Mouse (Mus musculus) heart, embryonic 11.5 days (tissue): ENCODE measurements around the gene Cenpm. TPM values are rescaled to one million over a fixed set of nuclear protein-coding genes. Genes with fewer than 3 reads are reported as not detected.

Experiments used
- ATAC-seq: fragments of 200-750 bp; cut with Nextera tagmentation; replicated peaks from 2 replicates; pipeline ENCODE4 v1.8.0; 2017; ENCODE audit warnings: moderate library complexity; ENCODE audit not compliant: insufficient number of reproducible peaks, low FRiP score, low TSS enrichment
- H3K27ac ChIP-seq: fragments of 300-500 bp; sonication (generic); 2 replicates; pipeline ENCODE4 v1.5.1; 2014; ENCODE audit warnings: mild to moderate bottlenecking, low read depth, low read length
- H3K27me3 ChIP-seq: fragments of 300-500 bp; sonication (generic); 2 replicates; pipeline ENCODE4 v1.6.1; 2014; ENCODE audit warnings: mild to moderate bottlenecking, low read length, mixed read lengths; ENCODE audit not compliant: control insufficient read depth, insufficient read depth
- H3K36me3 ChIP-seq: fragments of 300-500 bp; sonication (generic); 2 replicates; pipeline ENCODE4 v1.6.1; 2014; ENCODE audit warnings: mild to moderate bottlenecking, low read length, moderate library complexity, mixed read lengths; ENCODE audit not compliant: control insufficient read depth, insufficient read depth
- H3K4me1 ChIP-seq: fragments of 300-500 bp; sonication (generic); 2 replicates; pipeline ENCODE4 v1.6.1; 2014; ENCODE audit warnings: low read length; ENCODE audit not compliant: control insufficient read depth, insufficient read depth
- H3K4me2 ChIP-seq: fragments of 300-500 bp; sonication (generic); 2 replicates; pipeline ENCODE4 v1.6.1; 2014; ENCODE audit warnings: mild to moderate bottlenecking, moderate library complexity
- H3K4me3 ChIP-seq: fragments of 300-500 bp; sonication (generic); 2 replicates; pipeline ENCODE4 v1.5.1; 2014; ENCODE audit warnings: low read depth, low read length
- H3K9ac ChIP-seq: fragments of 300-500 bp; sonication (generic); 2 replicates; pipeline ENCODE4 v1.6.1; 2014; ENCODE audit warnings: mild to moderate bottlenecking, low read depth, low read length, moderate library complexity
- H3K9me3 ChIP-seq: fragments of 300-500 bp; sonication (generic); replicated peaks from 2 replicates; pipeline ENCODE4 v1.6.1; 2016; ENCODE audit warnings: low read length; ENCODE audit not compliant: control insufficient read depth
- WGBS: fragments of 180-500 bp; shearing (Covaris S2); extraction: QIAGEN DNeasy Blood & Tissue Kit; methylation state at CpG from one replicate; pipeline ENCODE4 v1.1.7; 2014; ENCODE audit not compliant: insufficient replicate concordance; 5-methylcytosine and 5-hydroxymethylcytosine counted together
- polyA plus RNA-seq: library from polyadenylated mRNA; unstranded; fragments of >200 nt; fragmentation: Nextera tagmentation; extraction: Ambion mirVana; gene quantifications from 2 replicates; pipeline ENCODE4 v1.2.1, GENCODE M21; 2014

The Cenpm gene
- polyA plus RNA-seq, 1 experiment from 2014 or later = 67.3 TPM

DNA sequence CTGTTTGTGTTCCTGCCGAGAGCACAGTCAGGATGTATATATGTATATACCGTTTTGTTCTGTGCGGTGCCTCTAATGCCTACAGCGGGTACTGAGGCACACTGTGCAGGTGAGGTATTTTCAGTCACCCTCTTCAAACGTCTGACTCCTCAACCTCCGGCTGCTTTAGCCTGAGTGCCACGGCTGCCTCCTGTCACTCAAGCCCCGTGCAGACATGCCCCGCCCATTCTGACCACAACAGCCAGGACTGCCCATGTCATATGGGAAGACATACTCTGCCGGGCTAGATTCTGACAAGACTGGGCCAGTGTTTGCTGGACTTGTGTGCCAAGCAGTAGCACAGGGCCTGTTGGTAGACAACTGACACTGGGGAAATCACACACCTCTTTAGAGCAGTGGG, 8.9 kb downstream of the Cenpm start:
- Histone ChIP-seq H3K4me2 (no peak overlapping the region), H3K27me3 (peaks cover 2% of the 10 kb centered on the region), H3K4me3 (no peak overlapping the region), H3K9me3 (no peaks in the 10 kb centered on the region), H3K36me3 (0 out of 2 replicates have a peak, but pooled peaks cover 3% of the 10 kb centered on the region), H3K9ac (no peak overlapping the region), H3K27ac (no peak overlapping the region), H3K4me1 (no peaks in the 10 kb centered on the region)
- WGBS = 50% methylated on average over 10 of the region's 10 CpGs
- ATAC-seq = peak; percentile 70

DNA sequence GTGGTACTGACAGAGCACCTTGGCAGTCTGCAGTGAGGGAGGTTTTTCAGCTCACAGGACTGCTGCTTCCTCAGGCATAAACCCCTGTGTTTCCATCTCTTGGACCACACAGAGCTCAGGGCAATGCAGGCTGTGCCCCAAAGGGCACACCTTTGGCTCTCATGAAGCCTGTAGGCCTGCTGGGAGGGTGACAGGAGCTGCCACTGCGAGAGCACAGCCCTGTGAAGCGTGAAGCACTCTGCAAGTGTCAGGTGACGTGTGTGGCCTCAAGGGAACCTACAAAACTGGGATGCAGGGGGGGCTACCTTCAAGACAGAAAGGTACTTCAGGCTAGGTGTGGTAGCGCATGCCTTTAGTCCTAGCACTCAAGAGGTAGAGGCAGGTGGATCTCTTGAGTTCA, 11.9 kb downstream of the Cenpm start:
- Histone ChIP-seq H3K27ac (no peak overlapping the region), H3K4me1 (0 out of 2 replicates have a peak, but pooled peaks cover 8% of the 10 kb centered on the region), H3K4me2 (no peak overlapping the region), H3K4me3 (no peak overlapping the region), H3K36me3 (no peaks in the 10 kb centered on the region), H3K9ac (no peak overlapping the region), H3K27me3 (peaks cover 6% of the 10 kb centered on the region), H3K9me3 (no peaks in the 10 kb centered on the region)
- ATAC-seq = no peak
- 70% methylated on average over 4 of the region's 4 CpGs for WGBS

DNA sequence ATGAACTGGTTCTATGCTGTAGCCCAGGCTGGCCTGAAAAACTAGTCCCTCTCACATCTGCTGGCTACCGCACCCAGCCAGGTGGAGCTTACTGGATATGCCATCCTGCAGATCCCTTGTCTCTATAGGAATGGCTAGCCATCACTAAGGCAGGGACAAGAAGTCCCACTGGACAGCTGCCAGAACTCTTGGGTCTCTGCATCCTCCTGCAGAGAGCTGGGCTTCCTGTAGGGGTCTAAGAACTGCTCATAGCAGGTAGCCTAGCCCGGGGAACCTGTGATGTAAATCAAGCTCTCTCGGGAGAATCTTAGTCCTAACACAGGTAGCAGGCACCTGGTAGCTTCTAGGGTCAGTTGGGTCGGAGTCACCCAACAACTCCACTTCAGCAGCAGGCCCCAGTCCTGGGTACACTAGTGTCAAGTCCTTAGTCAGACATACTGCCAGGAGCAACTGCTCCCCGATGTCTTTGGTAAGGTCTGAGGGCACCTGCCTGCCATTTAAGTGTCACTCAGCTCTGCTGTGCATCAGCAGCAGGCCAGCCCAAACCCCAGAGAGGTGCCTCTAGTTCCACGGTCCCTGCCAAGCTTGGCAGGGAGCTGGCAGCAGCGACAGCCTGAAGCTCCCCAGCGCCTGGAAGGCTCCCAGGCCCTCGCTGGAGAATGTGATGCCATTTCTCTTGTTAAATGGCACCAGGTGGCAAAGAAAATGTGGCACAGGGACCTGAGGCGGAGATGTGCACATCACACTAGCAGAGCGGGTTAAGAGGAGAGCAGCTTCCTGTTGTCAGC, 12.8 kb downstream of the Cenpm start:
- H3K4me1 ChIP-seq = 0 out of 2 replicates have a peak, but pooled peaks cover 8% of the 10 kb centered on the region
- H3K27me3 ChIP-seq = peaks cover 6% of the 10 kb centered on the region
- H3K4me3 ChIP-seq = no peak overlapping the region
- H3K27ac ChIP-seq = no peak overlapping the region
- 72% methylated on average over 11 of the region's 11 CpGs for WGBS
- H3K9ac ChIP-seq = no peak overlapping the region
- H3K9me3 ChIP-seq = no peaks in the 10 kb centered on the region
- no peaks in the 10 kb centered on the region for H3K36me3 ChIP-seq
- no peak overlapping the region for H3K4me2 ChIP-seq
- no peak for ATAC-seq

DNA sequence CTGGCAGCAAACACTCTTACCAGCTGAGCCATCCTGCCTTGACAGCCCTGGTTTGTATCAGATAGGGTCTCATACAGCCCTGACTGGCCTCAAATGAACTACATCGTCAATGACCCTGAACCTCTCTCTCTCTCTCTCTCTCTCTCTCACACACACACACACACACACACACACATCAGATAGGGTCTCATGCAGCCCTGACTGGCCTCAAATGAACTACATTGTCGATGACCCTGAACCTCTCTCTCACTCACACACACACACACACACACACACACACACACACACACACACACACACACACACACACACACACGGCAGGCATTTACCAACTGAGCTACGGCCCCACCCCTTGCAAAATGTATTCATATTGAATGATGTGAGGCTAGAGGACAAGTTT, 13.4 kb downstream of the Cenpm start:
- no peak overlapping the region for H3K27ac ChIP-seq
- H3K27me3 ChIP-seq = peaks cover 6% of the 10 kb centered on the region
- H3K4me1 ChIP-seq = 0 out of 2 replicates have a peak, but pooled peaks cover 8% of the 10 kb centered on the region
- H3K4me2 ChIP-seq = no peak overlapping the region
- H3K9me3 ChIP-seq = no peaks in the 10 kb centered on the region
- no peaks in the 10 kb centered on the region for H3K36me3 ChIP-seq
- no peak for ATAC-seq
- 77% methylated on average over 4 of the region's 4 CpGs for WGBS
- H3K9ac ChIP-seq = no peak overlapping the region
- no peak overlapping the region for H3K4me3 ChIP-seq

DNA sequence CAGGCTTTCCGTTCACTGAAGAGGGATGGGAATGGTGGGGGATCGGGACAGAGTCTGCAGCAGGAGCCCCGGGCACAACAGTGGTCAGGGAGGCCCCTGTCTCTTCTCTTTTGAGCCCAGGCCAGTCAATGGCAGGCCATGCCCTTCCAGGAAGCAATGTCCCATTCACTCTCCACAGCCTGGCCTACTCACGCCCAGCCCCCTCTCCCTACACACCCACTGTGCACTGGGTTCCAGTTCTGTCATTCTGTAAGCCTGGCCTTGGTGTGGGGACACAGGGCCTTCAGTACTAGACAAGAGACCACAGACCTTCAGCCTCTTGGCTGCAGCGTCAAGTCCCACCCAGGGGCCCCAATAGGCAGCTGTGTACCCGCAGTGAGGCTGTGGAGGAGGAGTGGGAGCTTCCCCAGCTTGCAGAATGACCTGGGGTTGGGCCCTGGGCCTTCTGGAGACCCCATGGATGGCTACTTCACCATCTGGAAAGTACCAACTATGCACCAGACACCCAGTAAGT, 14.4 kb downstream of the Cenpm start:
- no peak for ATAC-seq
- H3K27me3 ChIP-seq = peaks cover 14% of the 10 kb centered on the region

DNA sequence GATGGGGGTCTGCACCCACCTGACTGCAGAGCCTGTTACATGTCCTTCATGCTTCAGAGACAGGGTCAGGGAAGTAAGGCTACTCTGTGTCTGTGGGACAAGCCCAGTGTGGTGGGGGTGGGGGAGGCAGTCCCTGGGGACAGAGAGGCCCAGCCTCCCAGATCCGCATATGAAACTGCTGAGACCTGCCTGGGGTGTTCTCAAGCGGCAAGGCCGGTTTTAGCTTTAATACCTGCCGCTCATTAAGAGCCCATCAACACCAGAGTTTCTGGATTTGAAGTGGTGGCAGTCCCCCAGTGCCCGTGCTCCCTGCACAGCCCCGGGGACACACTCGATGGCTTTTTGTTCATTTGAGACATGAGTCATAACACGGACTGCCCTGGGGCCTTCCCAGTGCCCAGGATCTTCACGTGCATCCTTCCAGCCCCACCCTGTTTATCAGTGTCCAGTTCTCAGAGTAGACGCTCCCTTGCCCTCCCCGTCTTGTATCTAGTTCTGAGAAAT, 15.0 kb downstream of the Cenpm start:
- WGBS = 37% methylated on average over 11 of the region's 11 CpGs
- Histone ChIP-seq H3K4me3 (no peak overlapping the region), H3K4me1 (peaks cover 9% of the 10 kb centered on the region; the same call in 1 of the 2 replicates), H3K4me2 (peak overlapping the region; percentile 3; the same call in 1 of the 2 replicates), H3K9ac (no peak overlapping the region), H3K27ac (peak overlapping the region; percentile 57; the same call in 1 of the 2 replicates), H3K9me3 (no peaks in the 10 kb centered on the region), H3K36me3 (no peaks in the 10 kb centered on the region), H3K27me3 (peaks cover 19% of the 10 kb centered on the region)
- peak; percentile 83 for ATAC-seq

More for the DNA sequence above, 14.4 kb downstream of the Cenpm start:
- H3K4me3 ChIP-seq = no peak overlapping the region
- H3K4me2 ChIP-seq = no peak overlapping the region
- peak overlapping the region; percentile 31 for H3K27ac ChIP-seq
- 62% methylated on average over 6 of the region's 6 CpGs for WGBS
- H3K36me3 ChIP-seq = no peaks in the 10 kb centered on the region
- 0 out of 2 replicates have a peak, but pooled peaks cover 8% of the 10 kb centered on the region for H3K4me1 ChIP-seq
- H3K9ac ChIP-seq = no peak overlapping the region
- no peaks in the 10 kb centered on the region for H3K9me3 ChIP-seq

DNA sequence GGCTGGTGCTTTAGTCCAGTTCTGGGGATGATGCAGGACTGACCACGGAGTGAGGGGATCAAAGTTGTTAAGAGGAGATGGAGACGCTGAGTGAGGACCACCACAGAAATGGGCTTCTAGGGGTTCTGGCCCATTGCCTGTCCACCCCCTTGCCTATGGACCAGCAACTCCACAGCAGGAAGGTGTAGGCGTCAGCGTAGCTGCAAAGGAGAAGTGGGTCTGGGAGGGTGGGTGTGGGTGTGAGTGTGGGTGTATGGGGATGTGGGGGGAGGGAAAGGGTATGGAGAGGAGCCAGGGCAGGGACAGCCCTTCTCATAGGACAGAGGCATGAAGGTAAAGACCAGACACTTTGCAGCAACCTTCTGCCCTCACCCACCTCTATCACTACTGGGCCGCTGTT, 18.8 kb downstream of the Cenpm start:
- Histone ChIP-seq H3K9me3 (no peaks in the 10 kb centered on the region), H3K27ac (no peak overlapping the region), H3K4me1 (peaks cover 24% of the 10 kb centered on the region), H3K27me3 (peaks cover 31% of the 10 kb centered on the region), H3K36me3 (no peaks in the 10 kb centered on the region), H3K4me3 (no peak overlapping the region), H3K9ac (no peak overlapping the region), H3K4me2 (no peak overlapping the region)
- ATAC-seq = no peak
- 70% methylated on average over 5 of the region's 5 CpGs for WGBS

DNA sequence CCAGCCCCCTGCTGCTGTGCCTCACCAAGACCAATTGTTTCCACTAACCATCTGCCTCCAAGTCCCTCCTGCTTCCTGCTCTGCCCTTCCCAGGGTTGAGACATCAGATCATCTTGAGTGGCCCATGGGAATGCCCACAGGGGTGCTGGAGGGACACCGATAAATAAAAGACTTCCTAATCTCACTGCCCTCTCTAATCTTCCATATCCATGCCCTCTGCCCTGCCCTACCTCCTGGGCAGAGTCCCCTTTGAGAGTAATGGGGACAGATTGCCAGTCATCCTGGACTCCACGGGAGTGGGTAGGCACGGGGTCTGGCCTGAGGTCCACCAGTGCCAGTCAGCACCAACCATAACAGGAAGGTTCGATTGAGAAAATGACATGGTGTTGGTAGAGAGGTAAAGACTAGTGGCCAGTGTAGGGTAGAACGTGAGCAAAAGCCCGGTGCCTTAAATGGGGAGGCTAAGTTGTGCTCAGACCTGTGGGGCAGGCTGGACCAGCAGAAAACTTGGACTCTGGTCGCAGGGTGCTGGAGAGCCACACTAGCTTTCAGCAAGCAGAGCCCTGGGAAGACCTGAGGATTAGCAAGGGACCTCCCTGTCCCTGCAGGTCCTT, 19.8 kb downstream of the Cenpm start:
- peak overlapping the region; percentile 75 for H3K4me2 ChIP-seq
- WGBS = 28% methylated on average over 7 of the region's 7 CpGs
- H3K36me3 ChIP-seq = no peaks in the 10 kb centered on the region
- 0 out of 2 replicates have a peak, but pooled peaks have one; percentile 19 for ATAC-seq
- peak overlapping the region; percentile 42 for H3K4me3 ChIP-seq
- no peak overlapping the region for H3K27ac ChIP-seq
- H3K27me3 ChIP-seq = peaks cover 31% of the 10 kb centered on the region
- no peak overlapping the region for H3K9ac ChIP-seq
- H3K9me3 ChIP-seq = no peaks in the 10 kb centered on the region
- peaks cover 22% of the 10 kb centered on the region for H3K4me1 ChIP-seq
